Mouse (Mus musculus): ENCODE results near the gene Lhfpl1. TPM values are rescaled to one million over a fixed set of nuclear protein-coding genes. Genes with fewer than 3 reads are reported as not detected.

Gene Lhfpl1
- polyA plus RNA-seq, 1 experiment from 2014 or later = not detected

Other genes starting within 250 kb of the Lhfpl1 start
- gene Amot, start 156.1 kb upstream of the Lhfpl1 start, polyA plus RNA-seq (2015; fragmentation: Nextera tagmentation; extraction: Ambion mirVana) = 4.6 and 7.0 TPM in 2 replicates

All from heart, embryonic 15.5 days (tissue).